In genomic region chr17:71102571-71103551, GRCm38 (mm10) we compare ENCODE assay signal across 8 mouse cellular contexts.
DNase-seq lines count a peak whose midpoint lies in the region; ATAC-seq lines count a peak whose summit lies in the region.

No protein-coding gene starts in this region.

- ATAC-seq in frontal cortex, adult (ENCODE audit: low TSS enrichment): peak; percentile 69
- no peak; the same call in 1 of the 2 replicates for ATAC-seq in heart, embryonic 13.5 days (ENCODE audit: extremely low read depth, insufficient number of reproducible peaks, low FRiP score, low TSS enrichment)
- peak; percentile 72 for ATAC-seq in lung, embryonic 16.5 days (ENCODE audit: low read depth)

- no peaks in the 10 kb centered on the region for H3K9me3 ChIP-seq in heart, embryonic 13.5 days
- H3K9me3 ChIP-seq in lung, embryonic 16.5 days (ENCODE audit: control insufficient read depth, low read length): no peaks in the 10 kb centered on the region

- no peak for DNase-seq in frontal cortex, postnatal 25 days (ENCODE audit: low spot score in 2 of 2)
- peak; percentile 62 for DNase-seq in MN1 (ENCODE audit: low spot score)
- DNase-seq in neural tube, embryonic 10.5 days (ENCODE audit: extremely low spot score, low spot score): no peak
- DNase-seq in layer of hippocampus, adult 9-11 months: no peak
- DNase-seq in c-Kit-positive CD71-positive TER-119-positive erythroid progenitor cells, embryonic 14.5 days (ENCODE audit: low spot score): no peak

- H3K4me3 ChIP-seq in heart, embryonic 13.5 days: no peak overlapping the region
- no peak overlapping the region for H3K4me3 ChIP-seq in lung, embryonic 16.5 days (ENCODE audit: low read length)

- peak overlapping the region; percentile 25; the same call in 1 of the 2 replicates for H3K9ac ChIP-seq in heart, embryonic 13.5 days
- peak overlapping the region; percentile 41 for H3K9ac ChIP-seq in lung, embryonic 16.5 days (ENCODE audit: low read length)

- 22% methylated on average over 17 of the region's 17 CpGs for WGBS in heart, embryonic 13.5 days
- 16% methylated on average over 17 of the region's 17 CpGs for WGBS in lung, embryonic 16.5 days

- H3K4me1 ChIP-seq in heart, embryonic 13.5 days: peaks cover 17% of the 10 kb centered on the region
- peaks cover 12% of the 10 kb centered on the region for H3K4me1 ChIP-seq in lung, embryonic 16.5 days (replicated peaks; ENCODE audit: control insufficient read depth, insufficient read depth, low read length)

- H3K27ac ChIP-seq in heart, embryonic 13.5 days (replicated peaks): peak overlapping the region; percentile 73
- H3K27ac ChIP-seq in lung, embryonic 16.5 days (ENCODE audit: low read length): peak overlapping the region; percentile 66

- peaks cover 81% of the 10 kb centered on the region for H3K36me3 ChIP-seq in heart, embryonic 13.5 days
- no peaks in the 10 kb centered on the region for H3K36me3 ChIP-seq in lung, embryonic 16.5 days (ENCODE audit: control insufficient read depth, insufficient read depth, low read length)

- H3K27me3 ChIP-seq in heart, embryonic 13.5 days (replicated peaks): no peaks in the 10 kb centered on the region
- H3K27me3 ChIP-seq in lung, embryonic 16.5 days (ENCODE audit: control insufficient read depth, insufficient read depth, low read depth, low read length): no peaks in the 10 kb centered on the region

- peak overlapping the region; percentile 22; the same call in 1 of the 2 replicates for H3K4me2 ChIP-seq in heart, embryonic 13.5 days
- H3K4me2 ChIP-seq in lung, embryonic 16.5 days (ENCODE audit: low read depth, low read length): peak overlapping the region; percentile 29
